Mouse (Mus musculus): ENCODE data around the gene Surf1. TPM values are rescaled to one million over a fixed set of nuclear protein-coding genes. Genes with fewer than 3 reads are reported as not detected.

Surf1 gene
- polyA plus RNA-seq, 1 experiment: 40.6 TPM

- no peak overlapping the region for H3K9ac ChIP-seq (ENCODE audit: low read depth, poor library complexity, severe bottlenecking)
- no peak overlapping the region for H3K4me3 ChIP-seq (ENCODE audit: low read depth, low read length)
- H3K9me3 ChIP-seq (replicated peaks; ENCODE audit: control insufficient read depth, insufficient read depth, low read length, poor library complexity, severe bottlenecking): no peaks in the 10 kb centered on the region
- H3K27me3 ChIP-seq (ENCODE audit: control insufficient read depth, insufficient read depth, low read length, poor library complexity, severe bottlenecking): no peaks in the 10 kb centered on the region
- no peaks in the 10 kb centered on the region for H3K4me1 ChIP-seq (ENCODE audit: control insufficient read depth, insufficient read depth, low read length)
- no peak for TF ChIP-seq EP300 (IDR thresholded peaks at IDR 0.05; ENCODE audit: insufficient read depth, low read depth, low read length)
- TF ChIP-seq POLR2A (IDR thresholded peaks at IDR 0.05; ENCODE audit: insufficient read depth, low read length): no peak
- no peak for TF ChIP-seq CTCF (IDR thresholded peaks at IDR 0.05; ENCODE audit: low read depth, low read length)
- H3K27ac ChIP-seq (ENCODE audit: insufficient read depth, low read length): no peak overlapping the region
- H3K36me3 ChIP-seq (ENCODE audit: control insufficient read depth, insufficient read depth, low read length, poor library complexity, severe bottlenecking): no peaks in the 10 kb centered on the region
Measured at GRCm38 (mm10) chr2:26943253-26943652, 26.9 kb upstream of the Surf1 start.

DNA sequence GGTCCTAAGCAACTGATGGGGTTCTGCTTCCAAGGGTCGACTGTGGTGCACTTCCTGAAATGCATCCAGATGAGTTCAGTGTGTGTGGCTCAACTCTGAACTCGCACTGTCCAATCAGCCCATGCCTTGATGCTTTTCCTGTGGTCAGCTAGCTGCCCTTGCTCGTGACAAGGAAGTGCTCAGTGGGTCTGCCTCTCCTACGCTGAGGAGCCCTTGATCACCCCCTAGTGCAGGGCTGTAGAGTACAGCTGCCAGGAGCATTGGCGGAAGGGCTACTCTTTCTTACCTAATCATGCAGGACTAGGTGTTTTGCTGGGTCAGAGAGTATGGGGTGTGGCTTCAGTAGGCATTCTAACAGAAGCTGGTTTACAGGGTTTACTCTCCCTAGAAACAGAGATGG is 25.2 kb upstream of the Surf1 start:
- Histone ChIP-seq H3K4me3 (ENCODE audit: low read depth, low read length) (no peak overlapping the region), H3K9me3 (replicated peaks; ENCODE audit: control insufficient read depth, insufficient read depth, low read length, poor library complexity, severe bottlenecking) (no peaks in the 10 kb centered on the region), H3K27me3 (ENCODE audit: control insufficient read depth, insufficient read depth, low read length, poor library complexity, severe bottlenecking) (no peaks in the 10 kb centered on the region), H3K36me3 (ENCODE audit: control insufficient read depth, insufficient read depth, low read length, poor library complexity, severe bottlenecking) (no peaks in the 10 kb centered on the region), H3K9ac (ENCODE audit: low read depth, poor library complexity, severe bottlenecking) (no peak overlapping the region), H3K27ac (ENCODE audit: insufficient read depth, low read length) (no peak overlapping the region), H3K4me1 (ENCODE audit: control insufficient read depth, insufficient read depth, low read length) (no peaks in the 10 kb centered on the region)
- TF ChIP-seq EP300 (IDR thresholded peaks at IDR 0.05; ENCODE audit: insufficient read depth, low read depth, low read length) (no peak), CTCF (IDR thresholded peaks at IDR 0.05; ENCODE audit: low read depth, low read length) (no peak), POLR2A (IDR thresholded peaks at IDR 0.05; ENCODE audit: insufficient read depth, low read length) (no peak)

GRCm38 (mm10) chr2:26936425-26936824 is 20.1 kb upstream of the Surf1 start:
- H3K9ac ChIP-seq (ENCODE audit: low read depth, poor library complexity, severe bottlenecking): no peak overlapping the region
- H3K27ac ChIP-seq (ENCODE audit: insufficient read depth, low read length): no peak overlapping the region
- H3K9me3 ChIP-seq (replicated peaks; ENCODE audit: control insufficient read depth, insufficient read depth, low read length, poor library complexity, severe bottlenecking): no peaks in the 10 kb centered on the region
- TF ChIP-seq POLR2A (IDR thresholded peaks at IDR 0.05; ENCODE audit: insufficient read depth, low read length): no peak
- no peak for TF ChIP-seq CTCF (IDR thresholded peaks at IDR 0.05; ENCODE audit: low read depth, low read length)
- no peak for TF ChIP-seq EP300 (IDR thresholded peaks at IDR 0.05; ENCODE audit: insufficient read depth, low read depth, low read length)
- no peak overlapping the region for H3K4me3 ChIP-seq (ENCODE audit: low read depth, low read length)
- no peaks in the 10 kb centered on the region for H3K27me3 ChIP-seq (ENCODE audit: control insufficient read depth, insufficient read depth, low read length, poor library complexity, severe bottlenecking)
- H3K4me1 ChIP-seq (ENCODE audit: control insufficient read depth, insufficient read depth, low read length): no peaks in the 10 kb centered on the region
- H3K36me3 ChIP-seq (ENCODE audit: control insufficient read depth, insufficient read depth, low read length, poor library complexity, severe bottlenecking): no peaks in the 10 kb centered on the region

GRCm38 (mm10) chr2:26935286-26935685 is 19.0 kb upstream of the Surf1 start:
- Histone ChIP-seq H3K27me3 (ENCODE audit: control insufficient read depth, insufficient read depth, low read length, poor library complexity, severe bottlenecking) (no peaks in the 10 kb centered on the region), H3K9ac (ENCODE audit: low read depth, poor library complexity, severe bottlenecking) (no peak overlapping the region), H3K4me1 (ENCODE audit: control insufficient read depth, insufficient read depth, low read length) (no peaks in the 10 kb centered on the region), H3K4me3 (ENCODE audit: low read depth, low read length) (no peak overlapping the region), H3K36me3 (ENCODE audit: control insufficient read depth, insufficient read depth, low read length, poor library complexity, severe bottlenecking) (no peaks in the 10 kb centered on the region), H3K9me3 (replicated peaks; ENCODE audit: control insufficient read depth, insufficient read depth, low read length, poor library complexity, severe bottlenecking) (no peaks in the 10 kb centered on the region), H3K27ac (ENCODE audit: insufficient read depth, low read length) (no peak overlapping the region)
- TF ChIP-seq CTCF (IDR thresholded peaks at IDR 0.05; ENCODE audit: low read depth, low read length) (no peak), POLR2A (IDR thresholded peaks at IDR 0.05; ENCODE audit: insufficient read depth, low read length) (no peak), EP300 (IDR thresholded peaks at IDR 0.05; ENCODE audit: insufficient read depth, low read depth, low read length) (no peak)

DNA sequence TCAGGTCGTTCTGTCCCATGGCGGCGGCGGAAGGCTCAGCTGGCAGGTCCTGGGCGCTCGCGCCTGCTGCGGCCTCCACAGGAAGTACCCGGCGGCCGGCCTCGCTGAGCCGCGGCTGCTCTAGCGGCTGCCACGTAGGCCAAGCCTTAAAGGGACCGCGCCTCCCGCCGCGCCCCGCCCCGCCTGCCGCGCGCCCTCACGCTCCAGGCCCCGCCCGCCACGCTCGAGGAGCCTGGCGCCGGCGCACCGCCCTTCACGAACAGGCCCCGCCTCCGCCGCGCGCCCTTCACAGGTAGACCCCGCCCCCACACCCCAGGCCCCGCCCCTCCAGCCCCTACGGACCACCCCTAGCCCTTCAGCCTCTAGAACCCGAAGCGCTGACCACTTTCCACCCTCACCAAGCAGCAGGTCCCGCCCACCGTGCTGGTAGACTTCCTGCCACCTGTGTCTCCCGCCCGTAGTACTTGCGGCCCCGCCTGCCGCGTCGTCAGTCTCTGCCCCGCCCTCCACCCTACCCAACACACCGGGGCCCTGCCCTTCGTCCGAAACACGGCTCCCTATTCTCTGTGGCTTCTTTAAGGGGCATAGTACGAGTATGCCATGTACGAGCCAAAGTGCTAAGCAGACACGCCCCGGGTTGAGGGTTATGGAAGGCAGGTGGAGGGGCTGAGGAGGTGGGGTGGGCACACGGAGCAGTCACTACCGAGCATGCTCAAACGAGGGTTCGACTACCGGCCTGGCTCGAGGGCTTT is 17.1 kb upstream of the Surf1 start, which contains the start of the genes Surf4 and Stkld1:
Gene Surf4, minus strand, starts transcription at position 625 of the 752 bp plus-strand sequence.
Gene Stkld1, plus strand, starts transcription at position 744 of the 752 bp plus-strand sequence.
- H3K27ac ChIP-seq (ENCODE audit: insufficient read depth, low read length): 0 out of 2 replicates have a peak within 1 kb of the TSS, but pooled peaks have one; percentile 8
- H3K36me3 ChIP-seq (ENCODE audit: control insufficient read depth, insufficient read depth, low read length, poor library complexity, severe bottlenecking): no peaks in the 10 kb centered on the region
- no peaks in the 10 kb centered on the region for H3K4me1 ChIP-seq (ENCODE audit: control insufficient read depth, insufficient read depth, low read length)
- TF ChIP-seq CTCF (IDR thresholded peaks at IDR 0.05; ENCODE audit: low read depth, low read length): no peak
- peak; percentile 67 for TF ChIP-seq POLR2A (IDR thresholded peaks at IDR 0.05; ENCODE audit: insufficient read depth, low read length)
- no peak for TF ChIP-seq EP300 (IDR thresholded peaks at IDR 0.05; ENCODE audit: insufficient read depth, low read depth, low read length)
- no peaks in the 10 kb centered on the region for H3K27me3 ChIP-seq (ENCODE audit: control insufficient read depth, insufficient read depth, low read length, poor library complexity, severe bottlenecking)
- peak within 1 kb of the TSS; percentile 88 for H3K4me3 ChIP-seq (ENCODE audit: low read depth, low read length)
- no peaks in the 10 kb centered on the region for H3K9me3 ChIP-seq (replicated peaks; ENCODE audit: control insufficient read depth, insufficient read depth, low read length, poor library complexity, severe bottlenecking)
- H3K9ac ChIP-seq (ENCODE audit: low read depth, poor library complexity, severe bottlenecking): peak within 1 kb of the TSS; percentile 90
